Mouse (Mus musculus) ovary, postnatal 10 days (tissue): ENCODE measurements at regions not wholly inside any gene's neighbourhood (a gene's known extent, or its start where the extent isn't known, plus 50 kb on each side); places are given as distances from the start of the nearest gene placed in this dataset.
"Not testable (repeated sequence)": the region's sequence is repeated elsewhere in the genome, so short reads cannot be mapped to it uniquely, and the experiment has no call there.

Source experiments
- DNase-seq: peaks from one replicate; pipeline ENCODE4 v3.0.0; 2022; ENCODE audit warnings: low spot score

- no peak for DNase-seq
Observed at GRCm38 (mm10) chr14:102181269-102181668, 451.5 kb downstream of the Lmo7 start.

GRCm38 (mm10) chr14:102171775-102172174 is 442.0 kb downstream of the Lmo7 start:
- no peak for DNase-seq

GRCm38 (mm10) chr14:102161291-102162284 is 431.8 kb downstream of the Lmo7 start:
- no peak for DNase-seq

- DNase-seq = not testable (repeated sequence)
Observed at GRCm38 (mm10) chr14:102150410-102150809, 420.7 kb downstream of the Lmo7 start.

GRCm38 (mm10) chr14:102142720-102143119 is 413.0 kb downstream of the Lmo7 start:
- DNase-seq = no peak

- DNase-seq = no peak
Observed at GRCm38 (mm10) chr14:102138936-102139335, 409.2 kb downstream of the Lmo7 start.

GRCm38 (mm10) chr14:102118166-102118565 is 388.4 kb downstream of the Lmo7 start:
- DNase-seq = no peak

- DNase-seq = no peak
Observed at GRCm38 (mm10) chr14:102106165-102106564, 376.4 kb downstream of the Lmo7 start.

- no peak for DNase-seq
Observed at GRCm38 (mm10) chr14:102094105-102094504, 364.3 kb downstream of the Lmo7 start.

- DNase-seq = no peak
Observed at GRCm38 (mm10) chr14:102092557-102092956, 362.8 kb downstream of the Lmo7 start.

GRCm38 (mm10) chr14:102048932-102049331 is 319.2 kb downstream of the Lmo7 start:
- no peak for DNase-seq

- DNase-seq = no peak
Observed at GRCm38 (mm10) chr14:102048485-102048884, 318.7 kb downstream of the Lmo7 start.

- DNase-seq = no peak
Observed at GRCm38 (mm10) chr14:102038145-102038544, 308.4 kb downstream of the Lmo7 start.

- no peak for DNase-seq
Observed at GRCm38 (mm10) chr14:102037487-102037886, 307.7 kb downstream of the Lmo7 start.

GRCm38 (mm10) chr14:102031047-102031903 is 301.5 kb downstream of the Lmo7 start:
- no peak for DNase-seq

GRCm38 (mm10) chr14:102024646-102025045 is 294.9 kb downstream of the Lmo7 start:
- no peak for DNase-seq

- no peak for DNase-seq
Observed at GRCm38 (mm10) chr14:102020161-102020605, 290.4 kb downstream of the Lmo7 start.

- no peak for DNase-seq
Observed at GRCm38 (mm10) chr14:102019320-102019719, 289.6 kb downstream of the Lmo7 start.

GRCm38 (mm10) chr14:102016572-102016971 is 286.8 kb downstream of the Lmo7 start:
- no peak for DNase-seq

- DNase-seq = no peak
Observed at GRCm38 (mm10) chr14:102014976-102015603, 285.3 kb downstream of the Lmo7 start.

- no peak for DNase-seq
Observed at GRCm38 (mm10) chr14:102013238-102013637, 283.5 kb downstream of the Lmo7 start.

- no peak for DNase-seq
Observed at GRCm38 (mm10) chr14:101997535-101997934, 267.8 kb downstream of the Lmo7 start.
